Mouse (Mus musculus): ENCODE data around the gene Myo3b. TPM values are rescaled to one million over a fixed set of nuclear protein-coding genes. Genes with fewer than 3 reads are reported as not detected.

Myo3b gene
- polyA plus RNA-seq, 1 experiment from 2014 or later, result 0.04 TPM

DNA sequence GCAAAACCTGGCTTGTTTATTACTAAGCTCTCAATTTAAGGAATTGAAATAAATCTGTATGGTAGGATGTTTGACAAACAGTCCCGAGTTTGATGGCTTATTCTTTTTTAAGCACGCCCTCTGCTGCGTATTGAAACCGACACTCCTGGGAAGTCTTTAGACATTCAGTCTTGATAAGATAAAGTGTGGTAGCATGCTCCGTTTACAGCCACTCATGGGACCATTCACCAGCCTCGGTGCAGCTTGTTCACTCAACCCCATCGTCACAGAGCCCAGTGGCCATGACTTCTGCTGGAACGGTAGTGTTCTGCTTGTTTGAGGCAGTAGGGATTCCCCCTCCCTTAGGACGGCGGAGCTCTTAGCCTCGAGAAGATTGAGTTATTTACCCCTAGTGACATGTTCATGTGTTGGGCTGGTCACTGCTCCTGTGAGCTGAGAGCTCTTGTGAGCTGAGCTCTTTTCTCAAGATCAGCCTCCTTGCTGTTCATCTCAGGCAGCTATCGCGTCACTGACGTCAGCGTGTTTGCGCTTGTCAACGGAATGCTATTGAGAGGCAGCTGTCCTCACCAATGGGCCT is 44.6 kb downstream of the Myo3b start:
- DNase-seq (ENCODE audit: low spot score), result no peak
- Histone ChIP-seq H3K27ac (replicated peaks) (no peak overlapping the region), H3K27me3 (replicated peaks; ENCODE audit: low read depth, poor library complexity, severe bottlenecking) (no peaks in the 10 kb centered on the region), H3K9me3 (no peaks in the 10 kb centered on the region), H3K36me3 (replicated peaks) (no peaks in the 10 kb centered on the region), H3K4me3 (no peak overlapping the region), H3K4me1 (no peaks in the 10 kb centered on the region)
- 81% methylated on average over 17 of the region's 17 CpGs for WGBS

- Histone ChIP-seq H3K36me3 (replicated peaks) (no peaks in the 10 kb centered on the region), H3K4me3 (no peak overlapping the region), H3K27ac (replicated peaks) (no peak overlapping the region), H3K27me3 (replicated peaks; ENCODE audit: low read depth, poor library complexity, severe bottlenecking) (no peaks in the 10 kb centered on the region), H3K9me3 (no peaks in the 10 kb centered on the region), H3K4me1 (peaks cover 6% of the 10 kb centered on the region; the same call in 1 of the 2 replicates)
- WGBS, result 84% methylated on average over 2 of the region's 2 CpGs
- DNase-seq (ENCODE audit: low spot score), result no peak
Measured at GRCm38 (mm10) chr2:70091261-70091660, 52.3 kb downstream of the Myo3b start.

DNA sequence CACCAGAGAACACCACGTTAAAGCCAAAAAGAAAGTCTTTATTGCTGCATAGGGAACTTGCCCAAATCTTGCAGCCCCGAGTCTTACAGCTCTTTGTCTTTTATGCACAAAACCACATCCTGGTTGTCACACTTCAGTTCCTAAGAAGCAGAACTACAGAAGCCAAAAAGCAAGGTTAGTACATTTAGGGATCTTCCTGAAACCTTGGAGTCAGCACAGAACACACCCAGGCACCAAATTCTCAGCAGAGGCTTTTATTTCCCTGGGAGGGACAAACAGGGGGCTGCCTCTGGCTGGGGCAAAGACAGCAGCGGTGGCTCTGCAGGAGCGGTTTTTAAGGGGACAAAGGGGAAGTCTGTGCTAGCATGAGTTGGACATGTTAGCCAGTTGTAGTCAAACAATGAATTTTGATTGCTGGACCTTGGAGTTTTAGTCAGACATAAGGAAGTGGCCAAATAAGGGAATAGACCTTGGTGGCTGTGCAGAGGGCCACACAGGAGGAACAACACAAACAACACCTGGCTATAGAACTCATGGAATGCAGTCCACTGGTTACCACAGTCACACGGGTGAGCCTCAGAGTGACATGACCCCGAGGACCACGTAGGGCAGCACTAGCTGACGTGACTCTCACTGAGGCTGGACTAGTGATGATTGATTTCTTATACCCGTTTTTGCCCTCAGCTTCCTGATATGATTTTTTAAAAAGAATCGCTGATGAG is 53.0 kb downstream of the Myo3b start:
- WGBS, result 60% methylated on average over 10 of the region's 10 CpGs

DNA sequence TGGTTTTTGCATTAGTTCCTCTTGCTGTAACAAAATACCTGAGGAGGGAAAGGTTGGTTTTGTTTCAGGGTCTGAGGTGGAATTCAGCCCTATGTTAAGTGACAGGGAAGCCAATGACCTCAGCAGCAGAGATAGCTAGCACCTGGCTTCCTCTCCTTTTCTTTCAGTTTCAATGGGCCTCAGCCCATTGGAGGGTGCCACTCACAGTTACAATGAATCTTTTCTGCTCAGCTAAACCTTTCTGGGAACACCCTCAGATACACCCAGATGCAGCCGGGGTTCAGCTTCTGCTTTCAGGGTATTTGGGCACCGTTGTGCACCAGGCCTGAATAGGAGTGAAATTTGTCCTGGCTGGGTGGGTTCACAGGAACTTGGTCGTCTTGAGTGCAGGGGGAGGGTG is 53.7 kb downstream of the Myo3b start:
- WGBS, result 56% methylated on average over 3 of the region's 3 CpGs

More for the DNA sequence above, 53.0 kb downstream of the Myo3b start:
- Histone ChIP-seq H3K36me3 (replicated peaks) (no peaks in the 10 kb centered on the region), H3K9me3 (no peaks in the 10 kb centered on the region), H3K27me3 (replicated peaks; ENCODE audit: low read depth, poor library complexity, severe bottlenecking) (no peaks in the 10 kb centered on the region), H3K4me1 (peaks cover 6% of the 10 kb centered on the region; the same call in 1 of the 2 replicates), H3K27ac (replicated peaks) (no peak overlapping the region), H3K4me3 (no peak overlapping the region)
- DNase-seq (ENCODE audit: low spot score), result no peak

DNA sequence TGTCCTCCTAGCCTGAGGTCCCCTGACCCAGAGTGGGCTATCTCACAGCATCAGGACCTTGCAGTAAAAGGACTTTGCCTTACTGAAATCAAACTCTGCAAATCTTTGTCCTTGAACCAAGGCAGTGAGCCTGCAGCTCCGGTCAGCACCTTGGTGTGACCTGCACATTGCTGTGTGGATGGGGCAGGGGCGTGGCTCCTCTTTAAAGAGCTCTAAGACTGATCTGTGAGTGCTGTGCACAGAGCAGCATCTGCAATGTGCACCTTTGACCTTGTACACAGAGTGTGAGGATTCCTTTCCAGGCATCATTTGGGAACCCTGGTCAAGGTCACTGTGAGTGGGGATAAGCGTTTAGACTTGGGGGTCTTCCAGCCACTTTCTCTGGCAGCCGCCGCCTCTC is 55.5 kb downstream of the Myo3b start:
- 72% methylated on average over 5 of the region's 5 CpGs for WGBS
- DNase-seq (ENCODE audit: low spot score), result no peak

More for the DNA sequence above, 53.7 kb downstream of the Myo3b start:
- Histone ChIP-seq H3K4me1 (peaks cover 6% of the 10 kb centered on the region; the same call in 1 of the 2 replicates), H3K9me3 (no peaks in the 10 kb centered on the region), H3K27ac (replicated peaks) (no peak overlapping the region), H3K36me3 (replicated peaks) (no peaks in the 10 kb centered on the region), H3K27me3 (replicated peaks; ENCODE audit: low read depth, poor library complexity, severe bottlenecking) (no peaks in the 10 kb centered on the region), H3K4me3 (no peak overlapping the region)
- no peak for DNase-seq (ENCODE audit: low spot score)

GRCm38 (mm10) chr2:70097229-70098095 is 58.5 kb downstream of the Myo3b start:
- Histone ChIP-seq H3K4me3 (no peak overlapping the region), H3K9me3 (no peaks in the 10 kb centered on the region), H3K36me3 (replicated peaks) (no peaks in the 10 kb centered on the region), H3K27ac (replicated peaks) (no peak overlapping the region), H3K27me3 (replicated peaks; ENCODE audit: low read depth, poor library complexity, severe bottlenecking) (no peaks in the 10 kb centered on the region), H3K4me1 (peaks cover 9% of the 10 kb centered on the region; the same call in 1 of the 2 replicates)
- no peak for DNase-seq (ENCODE audit: low spot score)
- WGBS, result 81% methylated on average over 15 of the region's 15 CpGs

More for the DNA sequence above, 55.5 kb downstream of the Myo3b start:
- no peaks in the 10 kb centered on the region for H3K9me3 ChIP-seq
- no peak overlapping the region for H3K4me3 ChIP-seq
- H3K36me3 ChIP-seq (replicated peaks), result no peaks in the 10 kb centered on the region
- peaks cover 7% of the 10 kb centered on the region; the same call in 1 of the 2 replicates for H3K4me1 ChIP-seq
- no peaks in the 10 kb centered on the region for H3K27me3 ChIP-seq (replicated peaks; ENCODE audit: low read depth, poor library complexity, severe bottlenecking)
- H3K27ac ChIP-seq (replicated peaks), result no peak overlapping the region

DNA sequence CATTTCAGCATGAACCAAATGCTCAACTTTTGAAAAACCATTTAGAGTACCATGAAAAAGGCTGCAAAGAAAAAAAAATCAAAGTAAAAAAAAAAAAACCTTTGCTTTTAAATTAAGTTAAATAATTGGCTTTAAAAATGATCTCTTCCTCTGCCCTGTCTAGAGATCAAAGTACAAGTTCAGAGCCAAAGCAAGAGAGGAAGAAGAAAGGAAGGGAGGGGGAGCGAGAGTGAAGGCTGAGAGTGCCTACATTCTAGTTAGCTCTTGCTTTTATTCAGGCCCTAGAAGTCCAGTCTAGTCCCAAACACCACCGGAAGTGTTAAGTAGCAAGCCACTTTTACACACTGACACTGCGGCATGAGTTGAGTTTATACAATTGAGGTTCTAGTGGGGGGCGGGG is 60.5 kb downstream of the Myo3b start:
- Histone ChIP-seq H3K4me1 (0 out of 2 replicates have a peak, but pooled peaks cover 6% of the 10 kb centered on the region), H3K27me3 (replicated peaks; ENCODE audit: low read depth, poor library complexity, severe bottlenecking) (no peaks in the 10 kb centered on the region), H3K4me3 (no peak overlapping the region), H3K27ac (replicated peaks) (no peak overlapping the region), H3K36me3 (replicated peaks) (no peaks in the 10 kb centered on the region), H3K9me3 (no peaks in the 10 kb centered on the region)
- DNase-seq (ENCODE audit: low spot score), result no peak
- WGBS, result 87% methylated on average over 4 of the region's 4 CpGs

DNA sequence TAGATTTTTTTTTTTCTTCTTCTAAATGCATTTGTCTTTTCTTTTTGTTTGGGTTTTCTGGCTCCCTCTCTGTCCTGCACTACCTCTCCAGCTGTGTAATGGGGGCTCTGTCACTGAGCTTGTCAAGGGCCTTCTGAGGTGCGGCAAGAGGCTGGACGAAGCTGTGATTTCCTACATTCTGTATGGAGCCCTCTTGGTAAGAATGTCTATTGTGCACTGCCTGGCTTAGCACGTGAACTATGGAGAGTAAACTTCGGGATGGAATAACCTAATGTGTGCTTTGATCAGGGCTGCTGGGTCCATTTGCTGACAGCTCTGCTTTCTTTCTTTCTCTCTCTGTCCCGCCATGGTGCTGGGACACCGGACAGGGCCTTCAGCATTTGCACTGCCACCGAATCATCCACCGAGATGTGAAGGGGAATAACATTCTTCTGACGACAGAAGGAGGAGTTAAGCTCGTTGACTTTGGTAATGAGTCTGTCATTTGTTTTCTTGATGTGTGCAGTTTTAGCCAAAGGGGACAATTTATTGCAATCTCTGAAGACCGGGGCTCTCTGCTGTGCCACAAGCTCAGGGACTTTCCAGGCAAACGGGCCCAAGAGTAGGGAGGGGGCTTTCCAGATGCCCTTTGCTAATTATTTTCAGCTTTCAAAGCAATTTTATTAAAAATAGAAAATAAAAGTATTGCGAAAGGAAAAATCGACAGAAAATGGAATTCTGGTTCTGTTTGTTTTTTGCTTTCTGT is 66.5 kb downstream of the Myo3b start:
- H3K4me3 ChIP-seq, result no peak overlapping the region
- no peak for DNase-seq (ENCODE audit: low spot score)
- H3K4me1 ChIP-seq, result peaks cover 6% of the 10 kb centered on the region
- no peak overlapping the region for H3K27ac ChIP-seq (replicated peaks)
- H3K27me3 ChIP-seq (replicated peaks; ENCODE audit: low read depth, poor library complexity, severe bottlenecking), result no peaks in the 10 kb centered on the region
- H3K9me3 ChIP-seq, result no peaks in the 10 kb centered on the region
- 51% methylated on average over 14 of the region's 14 CpGs for WGBS
- no peaks in the 10 kb centered on the region for H3K36me3 ChIP-seq (replicated peaks)

GRCm38 (mm10) chr2:70109010-70109409 is 70.1 kb downstream of the Myo3b start:
- DNase-seq (ENCODE audit: low spot score), result no peak

DNA sequence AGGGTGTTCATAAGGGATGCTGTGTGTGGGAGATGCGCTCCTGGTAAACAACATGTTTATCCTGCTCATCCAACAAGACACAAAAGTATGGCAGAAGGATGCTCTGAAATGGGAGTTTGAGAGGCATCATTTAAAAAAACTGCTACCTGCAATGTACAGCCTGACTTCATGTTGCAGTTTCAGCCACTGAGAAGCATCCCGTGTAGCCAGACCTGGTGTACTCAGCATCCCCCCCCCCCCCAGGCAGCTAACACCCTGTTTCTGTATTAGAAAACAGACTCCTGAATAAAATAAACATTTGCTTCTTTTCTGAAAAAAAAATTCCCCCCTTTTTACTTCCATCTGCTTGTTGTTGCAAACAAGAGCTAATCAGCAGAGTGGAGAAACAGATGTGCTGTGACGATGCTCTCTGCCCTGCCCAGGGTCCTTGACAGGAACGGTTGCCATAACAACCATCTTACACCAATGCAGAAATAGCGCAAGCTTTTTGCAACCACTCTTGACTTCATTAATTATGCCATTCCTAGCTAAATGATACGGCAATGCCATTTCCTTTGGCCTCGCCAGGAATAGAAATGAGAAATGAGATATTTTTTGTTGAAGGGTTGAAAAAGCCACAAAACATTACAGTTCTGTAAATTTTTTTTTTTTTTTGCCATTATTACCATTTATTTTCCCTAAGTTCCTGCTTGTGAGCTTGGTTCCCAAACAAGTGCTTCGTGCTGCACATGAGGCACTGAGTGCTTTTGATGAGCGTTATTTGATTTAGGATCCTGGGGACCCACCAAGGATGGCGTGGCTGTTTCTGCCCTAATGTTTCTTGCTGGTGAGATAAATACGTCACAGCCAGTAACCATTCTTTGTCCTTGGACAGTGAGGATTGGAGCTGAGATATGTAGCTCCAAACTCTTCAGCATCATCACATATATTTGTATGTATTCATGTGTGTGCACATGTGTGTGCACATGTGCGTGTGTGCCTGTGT is 75.2 kb downstream of the Myo3b start:
- DNase-seq (ENCODE audit: low spot score), result peak; percentile 56
- Histone ChIP-seq H3K4me3 (no peak overlapping the region), H3K36me3 (replicated peaks) (no peaks in the 10 kb centered on the region), H3K9me3 (no peaks in the 10 kb centered on the region), H3K4me1 (peaks cover 12% of the 10 kb centered on the region), H3K27me3 (replicated peaks; ENCODE audit: low read depth, poor library complexity, severe bottlenecking) (peaks cover 4% of the 10 kb centered on the region; the same call in 1 of the 2 replicates), H3K27ac (replicated peaks) (no peak overlapping the region)
- 62% methylated on average over 12 of the region's 12 CpGs for WGBS

More at GRCm38 (mm10) chr2:70109010-70109409, 70.1 kb downstream of the Myo3b start:
- Histone ChIP-seq H3K36me3 (replicated peaks) (no peaks in the 10 kb centered on the region), H3K9me3 (no peaks in the 10 kb centered on the region), H3K4me3 (no peak overlapping the region), H3K4me1 (peaks cover 15% of the 10 kb centered on the region), H3K27ac (replicated peaks) (no peak overlapping the region), H3K27me3 (replicated peaks; ENCODE audit: low read depth, poor library complexity, severe bottlenecking) (no peaks in the 10 kb centered on the region; the same call in 1 of the 2 replicates)
- WGBS, result 75% methylated on average over 7 of the region's 7 CpGs

All from embryonic facial prominence, embryonic 10.5 days (tissue).